Mouse (Mus musculus) neural tube, postnatal 0 days (tissue): ENCODE results near the gene Cmtm6. TPM values are rescaled to one million over a fixed set of nuclear protein-coding genes. Genes with fewer than 3 reads are reported as not detected.

ENCODE experiments used
- polyA plus RNA-seq: library from polyadenylated mRNA; unstranded; fragments of >200 nt; fragmentation: Nextera tagmentation; extraction: Ambion mirVana; gene quantifications from 2 replicates; pipeline ENCODE4 v1.2.1, GENCODE M21; 2015

Cmtm6 gene
- 22.8 and 22.9 TPM in 2 replicates for polyA plus RNA-seq

GRCm38 (mm10) chr9:114731011-114731755 is at the start of gene Cmtm6:
TSS of gene Cmtm6 (plus strand) at chr9:114731116.

GRCm38 (mm10) chr9:114688252-114688952 is 42.5 kb upstream of the Cmtm6 start, which contains the start of gene Dync1li1:
TSS of gene Dync1li1 (plus strand) at chr9:114688790.

GRCm38 (mm10) chr9:114781526-114782212 is 50.8 kb downstream of the Cmtm6 start, which contains the start of gene Cmtm7:
TSS of gene Cmtm7 (minus strand) at chr9:114781856.

Other genes starting within 250 kb of the Cmtm6 start
- not detected in 2 replicates for gene Ccr4, start 226.2 kb upstream of the Cmtm6 start, polyA plus RNA-seq
- not detected in 2 replicates for gene C130032M10Rik, start 215.4 kb upstream of the Cmtm6 start, polyA plus RNA-seq
- 0.20 and 0.26 TPM in 2 replicates for gene Trim71, start 166.7 kb upstream of the Cmtm6 start, polyA plus RNA-seq
- 38.1 and 40.2 TPM in 2 replicates for gene Cnot10, start 90.9 kb upstream of the Cmtm6 start, polyA plus RNA-seq
- gene Dync1li1, start 42.3 kb upstream of the Cmtm6 start, polyA plus RNA-seq = 114 and 119 TPM in 2 replicates
- 12.8 and 14.7 TPM in 2 replicates for gene Cmtm7, start 50.7 kb downstream of the Cmtm6 start, polyA plus RNA-seq
- 6.5 and 7.5 TPM in 2 replicates for gene Cmtm8, start 113.0 kb downstream of the Cmtm6 start, polyA plus RNA-seq
- 39.6 and 42.4 TPM in 2 replicates for gene Gpd1l, start 202.9 kb downstream of the Cmtm6 start, polyA plus RNA-seq
- 4.2 and 5.1 TPM in 2 replicates for gene Osbpl10, start 247.5 kb downstream of the Cmtm6 start, polyA plus RNA-seq